Mouse (Mus musculus): ENCODE results near the gene Fes. TPM values are rescaled to one million over a fixed set of nuclear protein-coding genes. Genes with fewer than 3 reads are reported as not detected.
A peak's percentile ranks its signal among the peaks of the same experiment; 100 is the strongest.

Fes gene
- polyA plus RNA-seq, 1 experiment from 2014 or later = 15.7 TPM

GRCm38 (mm10) chr7:80374733-80375132 lies 13.0 kb downstream of the Fes start:
- Histone ChIP-seq H3K27me3 (replicated peaks; ENCODE audit: control insufficient read depth, insufficient read depth, low read length) (no peaks in the 10 kb centered on the region), H3K4me2 (ENCODE audit: low read depth, low read length) (no peak overlapping the region), H3K27ac (replicated peaks; ENCODE audit: low read depth, low read length) (no peak overlapping the region), H3K36me3 (ENCODE audit: control insufficient read depth, insufficient read depth, low read length) (0 out of 2 replicates have a peak, but pooled peaks cover 13% of the 10 kb centered on the region), H3K4me1 (ENCODE audit: control insufficient read depth, insufficient read depth, low read length) (peaks cover 6% of the 10 kb centered on the region), H3K9me3 (ENCODE audit: control insufficient read depth, low read length) (no peaks in the 10 kb centered on the region), H3K9ac (ENCODE audit: low read depth, low read length) (no peak overlapping the region), H3K4me3 (ENCODE audit: low read depth, low read length) (no peak overlapping the region)
- ATAC-seq (ENCODE audit: low read depth) (no peak), DNase-seq (ENCODE audit: low spot score) (no peak)
- 77% methylated on average over 3 of the region's 3 CpGs for WGBS

- ATAC-seq (ENCODE audit: low read depth) = no peak
- H3K27ac ChIP-seq (replicated peaks; ENCODE audit: low read depth, low read length) = no peak overlapping the region
- H3K4me1 ChIP-seq (ENCODE audit: control insufficient read depth, insufficient read depth, low read length) = peaks cover 10% of the 10 kb centered on the region
- no peaks in the 10 kb centered on the region for H3K9me3 ChIP-seq (ENCODE audit: control insufficient read depth, low read length)
- H3K4me2 ChIP-seq (ENCODE audit: low read depth, low read length) = no peak overlapping the region
- H3K9ac ChIP-seq (ENCODE audit: low read depth, low read length) = no peak overlapping the region
- no peak overlapping the region for H3K4me3 ChIP-seq (ENCODE audit: low read depth, low read length)
- DNase-seq (ENCODE audit: low spot score) = no peak
- no peaks in the 10 kb centered on the region for H3K27me3 ChIP-seq (replicated peaks; ENCODE audit: control insufficient read depth, insufficient read depth, low read length)
- WGBS = 55% methylated on average over 3 of the region's 3 CpGs
- H3K36me3 ChIP-seq (ENCODE audit: control insufficient read depth, insufficient read depth, low read length) = 0 out of 2 replicates have a peak, but pooled peaks cover 10% of the 10 kb centered on the region
These were observed 13.5 kb downstream of the Fes start for GRCm38 (mm10) chr7:80374280-80374679.

DNA sequence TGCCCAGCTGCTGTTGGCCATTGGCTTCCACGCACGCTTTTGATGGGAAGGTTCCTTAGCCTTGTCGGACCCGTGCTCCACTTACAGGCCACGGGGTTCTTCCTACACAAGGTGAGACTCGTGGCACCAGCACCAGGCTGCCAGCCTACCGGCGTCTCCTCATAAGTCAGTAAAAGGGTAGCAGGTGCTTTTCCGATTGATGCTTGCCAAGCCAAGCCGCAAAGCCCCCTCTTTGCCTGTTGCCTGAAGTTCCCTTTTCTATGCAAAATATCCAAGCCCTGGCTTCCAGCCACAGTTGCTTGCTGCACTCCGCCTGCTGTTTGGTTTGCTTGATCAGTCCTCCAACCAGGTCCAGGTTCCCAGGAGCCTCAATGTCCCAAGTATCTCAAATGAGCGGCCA lies 13.9 kb downstream of the Fes start:
- ATAC-seq (ENCODE audit: low read depth) (no peak), DNase-seq (ENCODE audit: low spot score) (no peak)
- H3K9ac ChIP-seq (ENCODE audit: low read depth, low read length) = no peak overlapping the region
- H3K27ac ChIP-seq (replicated peaks; ENCODE audit: low read depth, low read length) = no peak overlapping the region
- 0 out of 2 replicates have a peak, but pooled peaks cover 7% of the 10 kb centered on the region for H3K36me3 ChIP-seq (ENCODE audit: control insufficient read depth, insufficient read depth, low read length)
- H3K9me3 ChIP-seq (ENCODE audit: control insufficient read depth, low read length) = no peaks in the 10 kb centered on the region
- H3K4me2 ChIP-seq (ENCODE audit: low read depth, low read length) = no peak overlapping the region
- no peak overlapping the region for H3K4me3 ChIP-seq (ENCODE audit: low read depth, low read length)
- H3K27me3 ChIP-seq (replicated peaks; ENCODE audit: control insufficient read depth, insufficient read depth, low read length) = no peaks in the 10 kb centered on the region
- H3K4me1 ChIP-seq (ENCODE audit: control insufficient read depth, insufficient read depth, low read length) = peaks cover 14% of the 10 kb centered on the region
- 77% methylated on average over 12 of the region's 12 CpGs for WGBS

DNA sequence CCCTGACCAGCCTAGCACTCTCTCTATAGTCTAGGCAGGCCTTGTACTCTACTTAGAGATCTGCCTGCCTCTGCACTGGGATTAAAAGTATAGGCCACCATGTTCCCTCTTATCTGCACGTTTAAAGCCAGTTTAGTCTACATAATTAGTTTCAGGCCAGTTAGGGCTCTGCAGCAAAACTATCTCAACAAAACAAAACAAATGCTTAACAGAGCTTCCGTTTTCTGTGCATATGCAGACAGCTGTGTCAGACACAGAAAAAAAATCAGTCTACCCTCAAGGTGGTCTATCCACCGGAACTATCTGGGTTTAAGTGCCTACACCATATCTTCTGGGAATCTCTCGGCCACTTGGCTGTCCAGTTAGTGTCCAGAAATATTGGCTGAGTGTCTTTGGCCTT lies 14.4 kb downstream of the Fes start:
- Histone ChIP-seq H3K4me2 (ENCODE audit: low read depth, low read length) (no peak overlapping the region), H3K36me3 (ENCODE audit: control insufficient read depth, insufficient read depth, low read length) (peaks cover 6% of the 10 kb centered on the region), H3K27me3 (replicated peaks; ENCODE audit: control insufficient read depth, insufficient read depth, low read length) (no peaks in the 10 kb centered on the region), H3K4me3 (ENCODE audit: low read depth, low read length) (no peak overlapping the region), H3K27ac (replicated peaks; ENCODE audit: low read depth, low read length) (no peak overlapping the region), H3K9me3 (ENCODE audit: control insufficient read depth, low read length) (no peaks in the 10 kb centered on the region), H3K9ac (ENCODE audit: low read depth, low read length) (no peak overlapping the region), H3K4me1 (ENCODE audit: control insufficient read depth, insufficient read depth, low read length) (peaks cover 14% of the 10 kb centered on the region)
- ATAC-seq (ENCODE audit: low read depth) = no peak
- WGBS = 68% methylated on average over 4 of the region's 4 CpGs
- DNase-seq (ENCODE audit: low spot score) = no peak

DNA sequence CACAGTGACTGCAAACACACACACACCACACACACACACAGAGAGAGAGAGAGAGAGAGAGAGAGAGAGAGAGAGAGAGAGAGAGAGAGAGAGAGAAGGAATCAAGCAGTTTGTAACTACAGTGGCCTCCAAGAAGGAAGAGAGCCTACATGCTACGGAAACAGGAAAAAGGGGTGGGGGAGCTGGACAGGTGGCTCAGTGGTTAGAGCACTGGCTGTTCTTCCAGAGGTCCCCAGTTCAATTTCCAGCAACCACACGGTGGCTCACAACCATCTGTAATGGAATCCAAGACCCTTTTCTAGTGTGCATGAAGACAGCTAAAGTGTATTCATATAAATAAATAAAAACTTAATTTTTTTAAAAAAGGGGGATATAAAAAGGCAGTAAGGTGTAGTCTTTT lies 15.1 kb downstream of the Fes start:
- H3K27ac ChIP-seq (replicated peaks; ENCODE audit: low read depth, low read length) = no peak overlapping the region
- 53% methylated on average over 2 of the region's 2 CpGs for WGBS
- peaks cover 10% of the 10 kb centered on the region for H3K36me3 ChIP-seq (ENCODE audit: control insufficient read depth, insufficient read depth, low read length)
- DNase-seq (ENCODE audit: low spot score) (no peak), ATAC-seq (ENCODE audit: low read depth) (no peak)
- no peak overlapping the region for H3K4me3 ChIP-seq (ENCODE audit: low read depth, low read length)
- peaks cover 14% of the 10 kb centered on the region for H3K4me1 ChIP-seq (ENCODE audit: control insufficient read depth, insufficient read depth, low read length)
- no peak overlapping the region for H3K9ac ChIP-seq (ENCODE audit: low read depth, low read length)
- no peaks in the 10 kb centered on the region for H3K27me3 ChIP-seq (replicated peaks; ENCODE audit: control insufficient read depth, insufficient read depth, low read length)
- H3K9me3 ChIP-seq (ENCODE audit: control insufficient read depth, low read length) = no peaks in the 10 kb centered on the region
- H3K4me2 ChIP-seq (ENCODE audit: low read depth, low read length) = no peak overlapping the region

GRCm38 (mm10) chr7:80372166-80372565 lies 15.6 kb downstream of the Fes start:
- no peak overlapping the region for H3K4me2 ChIP-seq (ENCODE audit: low read depth, low read length)
- no peak overlapping the region for H3K9ac ChIP-seq (ENCODE audit: low read depth, low read length)
- peaks cover 16% of the 10 kb centered on the region for H3K36me3 ChIP-seq (ENCODE audit: control insufficient read depth, insufficient read depth, low read length)
- H3K27ac ChIP-seq (replicated peaks; ENCODE audit: low read depth, low read length) = no peak overlapping the region
- no peak for ATAC-seq (ENCODE audit: low read depth)
- 79% methylated on average over 3 of the region's 3 CpGs for WGBS
- H3K4me1 ChIP-seq (ENCODE audit: control insufficient read depth, insufficient read depth, low read length) = peaks cover 14% of the 10 kb centered on the region
- DNase-seq (ENCODE audit: low spot score) = no peak
- no peaks in the 10 kb centered on the region for H3K9me3 ChIP-seq (ENCODE audit: control insufficient read depth, low read length)
- no peak overlapping the region for H3K4me3 ChIP-seq (ENCODE audit: low read depth, low read length)
- H3K27me3 ChIP-seq (replicated peaks; ENCODE audit: control insufficient read depth, insufficient read depth, low read length) = no peaks in the 10 kb centered on the region

- DNase-seq (ENCODE audit: low spot score) = peak; percentile 82
- no peaks in the 10 kb centered on the region for H3K9me3 ChIP-seq (ENCODE audit: control insufficient read depth, low read length)
These were observed 16.6 kb downstream of the Fes start, which contains the start of gene Man2a2 for GRCm38 (mm10) chr7:80371041-80371751. Man2a2 (minus strand) TSS chr7:80371375.

GRCm38 (mm10) chr7:80370649-80371040 lies 17.1 kb downstream of the Fes start:
- Histone ChIP-seq H3K27me3 (replicated peaks; ENCODE audit: control insufficient read depth, insufficient read depth, low read length) (no peaks in the 10 kb centered on the region), H3K4me3 (ENCODE audit: low read depth, low read length) (peak overlapping the region; percentile 90), H3K4me2 (ENCODE audit: low read depth, low read length) (peak overlapping the region; percentile 70), H3K9me3 (ENCODE audit: control insufficient read depth, low read length) (no peaks in the 10 kb centered on the region), H3K27ac (replicated peaks; ENCODE audit: low read depth, low read length) (peak overlapping the region; percentile 87), H3K36me3 (ENCODE audit: control insufficient read depth, insufficient read depth, low read length) (peaks cover 31% of the 10 kb centered on the region), H3K9ac (ENCODE audit: low read depth, low read length) (peak overlapping the region; percentile 89), H3K4me1 (ENCODE audit: control insufficient read depth, insufficient read depth, low read length) (peaks cover 14% of the 10 kb centered on the region)
- ATAC-seq (ENCODE audit: low read depth) (peak; percentile 80), DNase-seq (ENCODE audit: low spot score) (peak; percentile 89)
- WGBS = 0% methylated on average over 18 of the region's 31 CpGs

More at GRCm38 (mm10) chr7:80371041-80371751, 16.6 kb downstream of the Fes start, which contains the start of gene Man2a2:
- Histone ChIP-seq H3K36me3 (ENCODE audit: control insufficient read depth, insufficient read depth, low read length) (peaks cover 25% of the 10 kb centered on the region), H3K27me3 (replicated peaks; ENCODE audit: control insufficient read depth, insufficient read depth, low read length) (no peaks in the 10 kb centered on the region), H3K27ac (replicated peaks; ENCODE audit: low read depth, low read length) (peak within 1 kb of the TSS; percentile 87), H3K4me2 (ENCODE audit: low read depth, low read length) (peak within 1 kb of the TSS; percentile 70), H3K4me3 (ENCODE audit: low read depth, low read length) (peak within 1 kb of the TSS; percentile 90), H3K4me1 (ENCODE audit: control insufficient read depth, insufficient read depth, low read length) (peaks cover 14% of the 10 kb centered on the region), H3K9ac (ENCODE audit: low read depth, low read length) (peak within 1 kb of the TSS; percentile 89)
- under 1% methylated on average over 14 of the region's 86 CpGs for WGBS
- peak; percentile 77 for ATAC-seq (ENCODE audit: low read depth)

DNA sequence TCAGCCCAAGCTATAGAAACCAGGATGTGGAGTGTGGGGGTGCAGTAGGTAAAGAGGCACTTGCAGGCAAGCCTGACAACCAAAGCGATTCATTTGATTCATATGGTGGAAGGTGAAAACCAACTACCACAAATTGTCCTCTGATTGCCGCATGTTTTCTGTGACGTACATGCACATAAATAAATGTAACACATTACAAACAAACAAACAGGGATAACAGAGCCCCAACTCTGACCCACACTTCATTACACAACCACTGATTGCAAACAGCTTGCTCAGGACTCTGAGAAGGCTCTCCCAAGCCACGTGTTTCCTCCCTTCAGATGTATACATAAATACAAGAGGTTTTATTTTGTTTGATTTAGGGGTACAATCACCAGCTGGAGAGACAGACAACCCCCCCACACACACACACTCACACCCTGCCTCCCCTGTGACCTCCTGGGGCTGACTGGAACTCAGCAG lies 17.7 kb downstream of the Fes start:
- peaks cover 14% of the 10 kb centered on the region for H3K4me1 ChIP-seq (ENCODE audit: control insufficient read depth, insufficient read depth, low read length)
- peak overlapping the region; percentile 70 for H3K4me2 ChIP-seq (ENCODE audit: low read depth, low read length)
- peak overlapping the region; percentile 87 for H3K27ac ChIP-seq (replicated peaks; ENCODE audit: low read depth, low read length)
- 29% methylated on average over 4 of the region's 4 CpGs for WGBS
- DNase-seq (ENCODE audit: low spot score) = no peak
- H3K27me3 ChIP-seq (replicated peaks; ENCODE audit: control insufficient read depth, insufficient read depth, low read length) = no peaks in the 10 kb centered on the region
- no peak for ATAC-seq (ENCODE audit: low read depth)
- H3K4me3 ChIP-seq (ENCODE audit: low read depth, low read length) = peak overlapping the region; percentile 90
- no peaks in the 10 kb centered on the region for H3K9me3 ChIP-seq (ENCODE audit: control insufficient read depth, low read length)
- H3K36me3 ChIP-seq (ENCODE audit: control insufficient read depth, insufficient read depth, low read length) = peaks cover 36% of the 10 kb centered on the region
- peak overlapping the region; percentile 89 for H3K9ac ChIP-seq (ENCODE audit: low read depth, low read length)

All from embryonic facial prominence, embryonic 14.5 days (tissue).